Mouse (Mus musculus) Patski (cell line): Measurements from ENCODE around the gene Spi1. TPM values are rescaled to one million over a fixed set of nuclear protein-coding genes. Genes with fewer than 3 reads are reported as not detected.
A peak's percentile ranks its signal among the peaks of the same experiment; 100 is the strongest.

Experiments used
- ATAC-seq: fragments of 100-300 bp; one replicate; pipeline ENCODE4 v1.8.0; 2021
- CTCF ChIA-PET: fragments of 350-600 bp; sonication (Branson Sonifier 250); formaldehyde crosslinking; loops from one replicate; lab custom pipeline; 2022; ENCODE audit warnings: inconsistent platforms; lab: Charles Lee
- POLR2A ChIA-PET: fragments of 350-600 bp; sonication (Branson Sonifier 250); formaldehyde crosslinking; loops from one replicate; lab custom pipeline; 2022; ENCODE audit warnings: antibody characterized with exemption, inconsistent platforms; lab: Charles Lee
- DNase-seq: peaks from one replicate; pipeline ENCODE4 v3.0.0-alpha.2; 2011; ENCODE audit warnings: low read depth, low spot score
- H3K27me3 ChIP-seq: fragments of 371-371 bp; one replicate; pipeline ENCODE4 v1.5.1; 2021
- CTCF ChIP-seq: fragments of 100-300 bp; IDR thresholded peaks from one replicate; pipeline ENCODE4 v1.5.1; 2021
- in situ Hi-C: fragments of 300-500 bp; cut with MboI; formaldehyde crosslinking; loops from 3 replicates; pipeline ENCODE4 v1.11.1; 2018; ENCODE audit warnings: low pct_unique_long_range_greater_than_20kb, mixed read lengths
- polyA plus RNA-seq: library from polyadenylated mRNA; unstranded; gene quantifications from one replicate; pipeline ENCODE4 v1.2.3, GENCODE M21; 2021

Spi1 gene
- polyA plus RNA-seq, 1 experiment from 2014 or later = 1.1 TPM

DNA sequence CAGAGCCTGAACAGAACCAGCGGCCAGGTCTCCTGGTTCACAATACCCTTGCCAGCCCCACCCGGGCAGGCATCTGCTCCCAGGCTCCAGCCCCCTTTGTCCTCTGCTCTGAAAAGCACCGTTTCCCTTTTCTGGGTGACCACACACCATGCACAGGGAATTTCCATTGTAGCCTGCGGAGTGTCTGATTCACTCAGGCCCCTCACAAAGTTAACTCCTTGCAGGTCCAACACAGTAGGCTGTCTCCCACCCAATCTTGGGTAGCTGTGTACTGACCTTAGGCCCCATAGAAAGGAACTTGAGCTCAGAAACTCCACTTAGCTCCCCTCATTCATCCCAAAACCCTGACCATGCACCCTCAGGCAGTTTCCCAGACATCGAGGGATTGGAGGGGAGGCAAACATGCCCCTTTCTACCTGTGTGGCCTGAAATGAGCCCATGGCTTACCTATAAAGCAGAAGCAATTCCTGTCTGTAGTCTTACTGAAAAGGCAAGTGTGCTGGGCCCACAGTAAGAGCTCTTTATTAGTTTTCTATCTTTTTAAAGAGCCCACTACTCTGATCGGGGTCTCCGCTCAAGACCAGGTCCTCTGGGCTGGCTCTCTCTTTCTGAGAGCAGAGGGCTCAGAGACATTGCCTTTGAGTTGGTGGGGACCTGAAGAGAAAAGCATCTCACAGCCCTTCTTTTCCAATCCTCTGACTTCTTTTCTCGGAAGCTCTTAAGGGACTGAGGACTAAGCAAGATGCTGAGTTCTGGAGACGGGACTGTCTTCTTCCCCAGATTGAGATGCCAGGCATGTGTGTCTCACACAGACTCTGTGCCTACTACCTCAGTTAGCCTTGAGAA lies 4.4 kb downstream of the Spi1 start:
- in situ Hi-C loops = no loop called here
- POLR2A ChIA-PET = interaction anchor here (0.5 to 1.0 kb wide), 3 partner anchors 9 to 136 kb away, joined by 3 to 4 read pairs (median 4); no protein-coding TSS in a partner anchor
- DNase-seq = no peak

DNA sequence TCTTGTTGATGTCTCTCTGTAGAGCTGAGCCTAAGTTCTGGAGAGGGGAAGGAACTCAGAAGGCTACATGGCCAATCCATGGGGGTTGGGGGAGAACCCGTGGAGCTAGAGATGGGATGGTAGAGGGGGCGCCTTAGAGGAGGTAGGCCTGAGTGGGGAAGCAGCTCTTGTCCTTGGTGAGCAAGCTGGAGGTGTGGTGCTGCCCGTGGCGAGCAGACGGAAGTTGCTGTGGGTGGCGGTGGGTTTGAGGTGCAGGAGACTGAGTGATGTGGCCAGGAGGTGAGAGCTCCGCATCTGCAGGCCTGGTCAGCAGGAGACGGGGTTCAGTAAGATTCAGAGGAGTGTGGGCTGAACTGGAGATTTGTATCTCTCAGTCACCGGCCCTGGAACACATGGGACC lies 5.3 kb downstream of the Spi1 start:
- CTCF ChIA-PET = interaction anchor here (1.4 kb wide), 1 partner anchor 17 kb away, joined by 5 read pairs; the partner anchor contains the start of gene Slc39a13
- DNase-seq (no peak), ATAC-seq (no peak)
- POLR2A ChIA-PET = interaction anchor here (0.5 to 0.7 kb wide), 3 partner anchors 10 to 357 kb away, joined by 3 to 4 read pairs (median 4); no protein-coding TSS in a partner anchor
- H3K27me3 ChIP-seq = no peaks in the 10 kb centered on the region
- no peak for TF ChIP-seq CTCF
- in situ Hi-C loops = no loop called here

More for the DNA sequence above, 4.4 kb downstream of the Spi1 start:
- ATAC-seq = no peak
- CTCF ChIA-PET = interaction anchor here (1.1 to 1.8 kb wide), 2 partner anchors 13 to 28 kb away, joined by 4 to 6 read pairs; no protein-coding TSS in a partner anchor
- no peaks in the 10 kb centered on the region for H3K27me3 ChIP-seq
- no peak for TF ChIP-seq CTCF

DNA sequence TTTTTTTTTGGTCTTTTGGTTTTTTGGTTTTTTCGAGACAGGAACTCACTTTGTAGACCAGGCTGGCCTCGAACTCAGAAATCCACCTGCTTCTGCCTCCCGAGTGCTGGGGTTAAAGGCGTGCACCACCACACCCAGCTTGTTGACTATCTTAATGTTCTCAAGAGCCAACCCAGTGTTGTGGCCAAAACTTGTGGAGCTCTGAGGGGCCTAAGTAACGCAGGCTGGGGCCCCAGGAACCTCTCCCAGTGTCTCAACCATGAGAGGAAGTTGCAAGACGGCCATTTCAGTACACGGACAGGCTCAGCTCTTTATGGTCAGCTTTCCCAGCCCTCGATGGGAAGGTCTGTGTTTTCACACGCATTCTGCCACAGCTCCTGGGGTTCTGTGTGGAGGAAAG lies 6.8 kb downstream of the Spi1 start:
- ChIA-PET CTCF (interaction anchor here (1.4 kb wide), 1 partner anchor 19 kb away, joined by 5 read pairs; the partner anchor contains the start of gene Slc39a13), POLR2A (interaction anchor here (0.6 to 0.7 kb wide), 2 partner anchors 11 to 349 kb away, joined by 3 read pairs; no protein-coding TSS in a partner anchor)
- no peak for TF ChIP-seq CTCF
- DNase-seq (no peak), ATAC-seq (no peak)
- in situ Hi-C loops = no loop called here
- no peaks in the 10 kb centered on the region for H3K27me3 ChIP-seq

DNA sequence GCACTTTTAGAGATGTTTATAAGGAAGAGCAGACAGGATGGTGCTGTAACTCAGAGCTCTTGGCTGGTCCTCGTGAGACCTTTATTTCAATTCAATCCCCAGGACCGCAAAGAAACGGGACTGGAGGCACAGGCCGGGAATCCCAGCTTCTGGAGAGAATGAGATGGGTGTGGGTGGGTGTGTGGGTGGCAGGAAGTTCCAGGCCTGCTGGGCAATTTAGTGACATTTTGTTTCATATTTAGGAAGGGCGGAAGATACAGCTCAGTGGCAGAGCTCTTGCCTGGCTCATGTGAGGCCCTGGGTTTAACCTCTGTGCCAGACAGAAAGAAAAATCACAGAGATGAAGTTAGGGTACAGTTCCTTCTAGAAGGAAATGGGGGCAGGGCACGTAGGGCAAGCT lies 8.0 kb downstream of the Spi1 start:
- in situ Hi-C loops = no loop called here
- TF ChIP-seq CTCF = no peak
- DNase-seq (no peak), ATAC-seq (no peak)
- CTCF ChIA-PET = interaction anchor here (1.0 to 1.4 kb wide), 2 partner anchors 14 to 19 kb away, joined by 3 to 4 read pairs; no protein-coding TSS in a partner anchor
- POLR2A ChIA-PET = no interaction called here
- H3K27me3 ChIP-seq = no peaks in the 10 kb centered on the region

DNA sequence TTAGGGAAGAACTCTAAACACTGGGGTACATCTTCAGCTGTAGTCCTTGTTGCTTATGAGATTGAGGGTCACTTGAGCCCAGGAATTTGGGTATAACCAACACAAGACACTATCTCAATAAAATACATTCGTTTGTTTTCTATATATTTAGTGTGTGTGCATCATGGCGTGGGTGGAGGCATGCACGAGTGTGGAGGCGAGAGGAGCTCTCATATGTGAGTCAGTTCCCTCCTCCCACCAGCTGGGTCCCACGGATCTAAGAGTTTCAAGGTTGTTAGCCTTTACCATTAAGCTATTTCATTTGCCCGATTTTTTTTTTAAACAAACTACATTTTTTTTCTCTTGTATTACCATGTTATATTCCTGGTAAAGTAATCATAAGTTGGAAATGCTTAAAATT lies 8.6 kb downstream of the Spi1 start:
- in situ Hi-C loops = no loop called here
- CTCF ChIA-PET = interaction anchor here (1.0 to 1.4 kb wide), 2 partner anchors 14 to 20 kb away, joined by 3 to 4 read pairs; no protein-coding TSS in a partner anchor

DNA sequence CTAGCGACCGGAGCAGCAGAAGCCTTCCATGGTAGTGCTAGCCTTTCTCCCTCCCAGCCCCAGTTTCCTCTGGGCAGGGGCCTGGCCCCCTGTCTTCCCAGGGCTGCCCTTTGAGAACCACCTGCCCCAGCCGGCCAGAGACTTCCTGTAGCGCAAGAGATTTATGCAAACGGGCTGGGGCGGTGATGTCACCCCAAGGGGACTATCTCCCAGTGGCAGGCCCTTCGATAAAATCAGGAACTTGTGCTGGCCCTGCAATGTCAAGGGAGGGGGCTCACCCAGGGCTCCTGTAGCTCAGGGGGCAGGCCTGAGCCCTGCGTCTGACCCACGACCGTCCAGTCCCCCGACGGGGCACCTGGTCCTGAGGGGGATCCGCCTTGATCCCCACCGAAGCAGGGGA lies 14.3 kb downstream of the Spi1 start:
- in situ Hi-C loops = no loop called here
- DNase-seq = no peak
- ChIA-PET CTCF (no interaction called here), POLR2A (no interaction called here)
- no peak for ATAC-seq
- TF ChIP-seq CTCF = no peak
- H3K27me3 ChIP-seq = no peaks in the 10 kb centered on the region

More for the DNA sequence above, 8.6 kb downstream of the Spi1 start:
- TF ChIP-seq CTCF = no peak
- no peaks in the 10 kb centered on the region for H3K27me3 ChIP-seq
- DNase-seq = no peak
- POLR2A ChIA-PET = no interaction called here
- no peak for ATAC-seq

DNA sequence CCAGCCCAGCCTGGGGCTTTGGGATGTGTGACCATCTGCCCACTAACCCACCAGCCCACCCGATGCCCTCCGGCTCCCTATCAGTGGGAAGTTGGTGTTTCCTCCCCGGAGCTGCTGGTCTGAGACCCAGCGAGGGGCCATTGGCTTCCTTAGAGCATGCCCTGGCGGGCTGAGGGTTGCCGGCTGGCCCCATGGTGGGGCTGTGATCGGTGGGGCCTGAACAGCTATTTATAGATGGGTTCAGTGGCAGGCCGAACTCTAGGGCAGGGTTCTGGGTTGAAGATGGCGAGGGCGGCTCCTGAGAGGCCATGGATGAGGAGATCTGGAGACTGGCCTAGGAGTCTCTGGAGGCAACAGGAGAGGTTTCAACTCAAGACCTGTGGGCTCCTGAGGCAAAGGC lies 14.8 kb downstream of the Spi1 start:
- no peak for TF ChIP-seq CTCF
- CTCF ChIA-PET = interaction anchor here (1.0 to 1.2 kb wide), 2 partner anchors 18 to 26 kb away, joined by 3 to 4 read pairs; no protein-coding TSS in a partner anchor
- POLR2A ChIA-PET = no interaction called here
- ATAC-seq = no peak
- in situ Hi-C loops = no loop called here
- no peaks in the 10 kb centered on the region for H3K27me3 ChIP-seq
- DNase-seq = no peak

DNA sequence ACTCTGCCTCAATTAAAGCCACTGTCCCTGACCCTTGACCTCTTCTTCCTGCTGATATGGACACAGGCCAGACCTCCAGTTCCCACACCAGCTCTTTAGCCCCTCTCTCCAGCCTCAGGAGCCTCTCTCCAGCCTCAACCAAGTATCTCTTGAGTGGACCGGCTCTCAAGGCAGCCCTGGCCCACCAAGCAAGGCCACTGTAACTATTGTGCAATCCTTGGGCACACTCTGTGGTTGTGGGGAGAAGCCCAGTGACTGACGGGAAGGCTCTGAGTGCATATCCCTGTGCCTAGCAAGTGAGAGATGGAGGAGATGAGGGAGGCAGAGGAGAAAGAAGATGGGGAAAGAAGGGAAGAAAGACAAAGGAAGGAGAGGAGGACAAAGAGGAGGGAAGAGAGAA lies 16.0 kb downstream of the Spi1 start:
- ATAC-seq = no peak
- no peak for DNase-seq
- in situ Hi-C loops = no loop called here
- ChIA-PET POLR2A (interaction anchor here (0.7 kb wide), 1 partner anchor 11 kb away, joined by 3 read pairs; no protein-coding TSS in a partner anchor), CTCF (interaction anchor here (1.0 to 1.2 kb wide), 2 partner anchors 20 to 27 kb away, joined by 3 to 4 read pairs; no protein-coding TSS in a partner anchor)
- TF ChIP-seq CTCF = no peak
- H3K27me3 ChIP-seq = no peaks in the 10 kb centered on the region

DNA sequence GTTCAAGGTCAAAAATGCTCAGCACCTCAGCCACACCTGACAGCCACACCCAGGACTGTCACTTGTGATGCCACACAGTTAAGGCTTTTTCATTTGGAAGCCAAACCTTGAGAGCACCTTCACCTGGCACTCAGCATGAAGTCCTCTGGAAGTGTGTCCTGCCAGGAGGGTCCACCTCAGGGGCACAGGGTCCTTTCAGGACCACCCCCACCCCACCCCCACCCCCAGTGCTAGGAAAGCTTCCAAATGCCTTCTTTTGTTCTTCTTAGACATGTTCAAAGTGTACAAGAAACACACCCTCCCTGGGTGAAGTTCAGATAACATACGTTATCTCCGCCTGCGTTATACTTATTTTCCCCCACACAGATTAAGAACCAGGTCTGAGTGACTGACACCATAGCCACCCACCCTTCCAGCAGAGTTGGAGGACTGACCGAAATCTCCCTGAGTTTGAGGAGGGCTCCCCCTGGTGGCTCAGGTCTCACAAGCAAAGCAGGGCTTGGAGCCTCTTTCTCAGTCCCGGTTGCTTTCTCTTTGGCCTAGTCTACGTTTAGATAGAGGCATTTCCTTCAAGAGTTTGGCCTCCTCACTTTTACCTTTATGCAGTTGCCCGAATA lies 19.0 kb downstream of the Spi1 start:
- ATAC-seq (peak; percentile 74), DNase-seq (peak; percentile 42)
- H3K27me3 ChIP-seq = no peaks in the 10 kb centered on the region
- TF ChIP-seq CTCF = peak; percentile 96
- POLR2A ChIA-PET = no interaction called here
- CTCF ChIA-PET = interaction anchor here (1.0 kb wide), 1 partner anchor 31 kb away, joined by 7 read pairs; the partner anchor contains the start of gene Slc39a13
- in situ Hi-C loops = no loop called here

DNA sequence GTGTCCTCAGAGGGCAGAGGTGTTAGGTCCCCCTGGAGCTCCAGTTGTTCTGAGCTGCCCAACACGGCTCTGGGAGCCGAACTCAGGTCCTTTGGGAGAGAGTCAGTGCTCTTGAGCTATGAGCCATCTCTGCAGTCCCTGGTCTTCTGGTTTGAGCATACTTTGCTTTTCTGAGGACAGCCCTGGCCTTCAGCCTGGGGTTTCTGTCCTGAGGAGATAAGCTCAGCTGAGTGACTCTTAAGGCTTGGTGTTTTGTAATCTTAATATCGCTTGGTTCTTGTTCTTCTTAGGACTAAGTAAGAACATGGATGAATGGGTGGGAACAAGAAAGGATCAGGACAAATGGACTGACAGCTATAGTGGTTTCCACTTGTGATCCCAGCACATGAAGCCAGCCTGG lies 26.0 kb downstream of the Spi1 start:
- no peaks in the 10 kb centered on the region for H3K27me3 ChIP-seq
- ChIA-PET CTCF (interaction anchor here (0.9 to 1.6 kb wide), 3 partner anchors 24 to 42 kb away, joined by 3 to 7 read pairs (median 5); partner anchors contain the start of gene Slc39a13), POLR2A (interaction anchor here (0.7 to 1.1 kb wide), 2 partner anchors 38 to 58 kb away, joined by 3 to 4 read pairs; partner anchors contain the start of gene Slc39a13)
- no peak for TF ChIP-seq CTCF
- ATAC-seq = no peak
- in situ Hi-C loops = loop anchor here (5.0 kb wide), 1 partner anchor 36 kb away; the partner anchor contains the start of gene Slc39a13
- DNase-seq = no peak
